22 mouse cellular contexts compared by ENCODE assay signal in the genomic region with DNA sequence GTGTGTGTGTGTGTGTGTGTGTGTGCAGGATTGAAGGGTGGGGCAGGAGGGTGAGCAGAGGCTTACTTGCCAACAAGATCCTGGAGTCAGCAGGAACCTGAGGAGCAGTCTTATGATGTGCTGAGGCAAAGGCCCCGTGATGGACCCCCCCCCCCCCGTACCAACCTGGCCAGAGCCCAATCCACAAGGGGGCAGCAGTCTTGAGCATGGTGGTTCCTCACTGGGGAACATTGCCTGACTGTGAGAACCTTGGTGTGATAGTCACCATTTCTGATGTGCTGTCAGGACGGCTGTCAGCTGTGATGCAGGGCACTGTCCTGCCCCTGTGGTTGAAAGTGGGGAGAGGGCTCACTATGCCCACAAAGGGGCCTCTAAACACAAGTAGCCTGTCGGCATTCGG.
A peak's percentile ranks its signal among the peaks of the same experiment; 100 is the strongest.
DNase-seq lines count a peak whose midpoint lies in the region; ATAC-seq and TF ChIP-seq lines count a peak whose summit lies in the region.
"Had no signal": no experiment of that assay in that cellular context is flagged by ENCODE, and none has a peak within 500 bp of the region (broad histone marks: within the 10 kb centered on the region; RNA-seq: fewer than 3 reads in every experiment).

No protein-coding gene starts in this region.

- H3K27ac ChIP-seq in heart, embryonic 14.5 days (replicated peaks in 1 of 2; ENCODE audit: control insufficient read depth in 1 of 2, insufficient read depth in 1 of 2, low read depth in 2 of 2, low read length in 2 of 2): no peak overlapping the region
- no peak overlapping the region for H3K27ac ChIP-seq in lung, embryonic 14.5 days (ENCODE audit: low read depth)
- no peak overlapping the region for H3K27ac ChIP-seq in CH12.LX (ENCODE audit: insufficient read depth, low read depth)
- H3K27ac ChIP-seq: embryonic facial prominence, embryonic 13.5 days; heart, embryonic 15.5 days; hindbrain, embryonic 10.5 days; intestine, embryonic 15.5 days; layer of hippocampus, adult 2 months; liver, embryonic 15.5 days; midbrain, embryonic 12.5 days had no signal

- H3K36me3 ChIP-seq in heart, embryonic 14.5 days (ENCODE audit: control insufficient read depth, insufficient read depth, low read length): no peaks in the 10 kb centered on the region
- H3K36me3 ChIP-seq in lung, embryonic 14.5 days (ENCODE audit: insufficient read depth): no peaks in the 10 kb centered on the region
- H3K36me3 ChIP-seq in CH12.LX (replicated peaks in 1 of 2; ENCODE audit: control insufficient read depth in 1 of 2, insufficient read depth in 1 of 2, low read length in 1 of 2): no peaks in the 10 kb centered on the region
- H3K36me3 ChIP-seq: embryonic facial prominence, embryonic 13.5 days; G1E; heart, embryonic 15.5 days; hindbrain, embryonic 10.5 days; intestine, embryonic 15.5 days; liver, embryonic 15.5 days; midbrain, embryonic 12.5 days had no signal

- dilution Hi-C loops in CH12.LX (cut with MboI; ENCODE audit: extremely low pct_ligation_motif_present, extremely low pct_unique_long_range_greater_than_20kb, low sequenced_read_pairs): no loop called here

- no peak overlapping the region for H3K4me3 ChIP-seq in heart, embryonic 14.5 days (ENCODE audit: control insufficient read depth in 1 of 2, insufficient read depth in 1 of 2, low read depth in 1 of 2, low read length in 2 of 2)
- H3K4me3 ChIP-seq in lung, embryonic 14.5 days (ENCODE audit: low read depth, low read length): no peak overlapping the region
- no peak overlapping the region for H3K4me3 ChIP-seq in CH12.LX (replicated peaks in 1 of 3; ENCODE audit: low read depth in 2 of 3, low read length in 2 of 3, poor library complexity in 1 of 3)
- H3K4me3 ChIP-seq: embryonic facial prominence, embryonic 13.5 days; heart, embryonic 15.5 days; hindbrain, embryonic 10.5 days; intestine, embryonic 15.5 days; layer of hippocampus, adult 2 months; liver, embryonic 15.5 days; midbrain, embryonic 12.5 days; myocyte had no signal

- H3K4me1 ChIP-seq in heart, embryonic 14.5 days (ENCODE audit: control insufficient read depth in 2 of 2, insufficient read depth in 2 of 2, low read length in 2 of 2): no peaks in the 10 kb centered on the region
- no peaks in the 10 kb centered on the region for H3K4me1 ChIP-seq in lung, embryonic 14.5 days (ENCODE audit: insufficient read depth)
- H3K4me1 ChIP-seq in CH12.LX (ENCODE audit: control insufficient read depth in 1 of 2, insufficient read depth in 2 of 2): peaks cover 0 to 7% of the 10 kb centered on the region in 2 experiments; a peak in 2 of 4 replicates
- H3K4me1 ChIP-seq: heart, embryonic 15.5 days; hindbrain, embryonic 10.5 days; intestine, embryonic 15.5 days; liver, embryonic 15.5 days; midbrain, embryonic 12.5 days had no signal

- H3K9me3 ChIP-seq in heart, embryonic 14.5 days (ENCODE audit: control insufficient read depth, low read length): no peaks in the 10 kb centered on the region
- H3K9me3 ChIP-seq in lung, embryonic 14.5 days (ENCODE audit: low read depth, low read length): no peaks in the 10 kb centered on the region
- H3K9me3 ChIP-seq in CH12.LX (replicated peaks; ENCODE audit: low read length): no peaks in the 10 kb centered on the region
- H3K9me3 ChIP-seq: embryonic facial prominence, embryonic 13.5 days; G1E; heart, embryonic 15.5 days; hindbrain, embryonic 10.5 days; intestine, embryonic 15.5 days; liver, embryonic 15.5 days; midbrain, embryonic 12.5 days had no signal

- TF ChIP-seq CTCF in lung, embryonic 14.5 days (IDR thresholded peaks at IDR 0.05; ENCODE audit: low read depth): 0 out of 2 replicates have a peak, but pooled peaks have one; percentile 13
- TF ChIP-seq CTCF in CH12.LX (conservative IDR thresholded peaks at IDR 0.05 in 1 of 2, IDR thresholded peaks at IDR 0.05 in 1 of 2; ENCODE audit: low read depth in 2 of 2, low read length in 2 of 2): peak in 1 of 2 experiments; percentile 39; a peak in 1 of 4 replicates

- no peak for TF ChIP-seq EP300 in CH12.LX (IDR thresholded peaks at IDR 0.05; ENCODE audit: low read length)

- H3K27me3 ChIP-seq in heart, embryonic 14.5 days (ENCODE audit: control insufficient read depth, insufficient read depth, low read length): no peaks in the 10 kb centered on the region
- no peaks in the 10 kb centered on the region for H3K27me3 ChIP-seq in lung, embryonic 14.5 days (ENCODE audit: insufficient read depth, low read length)
- H3K27me3 ChIP-seq in CH12.LX (replicated peaks): no peaks in the 10 kb centered on the region
- H3K27me3 ChIP-seq: embryonic facial prominence, embryonic 13.5 days; heart, embryonic 15.5 days; intestine, embryonic 15.5 days; liver, embryonic 15.5 days; midbrain, embryonic 12.5 days had no signal

- 84% methylated on average over 5 of the region's 5 CpGs for WGBS in heart, embryonic 14.5 days
- WGBS in lung, embryonic 14.5 days: 79% methylated on average over 5 of the region's 5 CpGs

- in situ Hi-C loops in CH12.LX (cut with MboI; ENCODE audit: low pct_ligation_motif_present, low pct_unique_long_range_greater_than_20kb, low sequenced_read_pairs): no loop called here

- H3K79me2 ChIP-seq in CH12.LX (replicated peaks; ENCODE audit: control insufficient read depth, extremely low read depth, insufficient read depth, poor library complexity, severe bottlenecking): no peaks in the 10 kb centered on the region

- no peak; the same call in none of the 2 replicates for TF ChIP-seq RAD21 in CH12.LX (IDR thresholded peaks at IDR 0.05; ENCODE audit: low read depth, low read length)

- H3K9ac ChIP-seq in heart, embryonic 14.5 days (ENCODE audit: low read length): no peak overlapping the region
- no peak overlapping the region for H3K9ac ChIP-seq in lung, embryonic 14.5 days
- H3K9ac ChIP-seq in CH12.LX (ENCODE audit: insufficient read depth, low read depth): no peak overlapping the region
- H3K9ac ChIP-seq: embryonic facial prominence, embryonic 13.5 days; heart, embryonic 15.5 days; intestine, embryonic 15.5 days; liver, embryonic 15.5 days; midbrain, embryonic 12.5 days had no signal

- DNase-seq in heart, adult 18-20 months: no peak
- DNase-seq in lung, embryonic 14.5 days: no peak
- no peak for DNase-seq in lung, postnatal 4 days
- DNase-seq in CH12.LX (ENCODE audit: extremely low read depth): peak; percentile 14
- DNase-seq in induced T-regulatory cell, adult 2 months (ENCODE audit: low read depth): peak; percentile 46
- DNase-seq in retina, embryonic 14.5 days (ENCODE audit: low spot score): no peak
- DNase-seq: adrenal gland, adult 2 months; cerebellum, adult 11-12 months; kidney, postnatal 10 days; left cerebral cortex, postnatal 4 days; lung, postnatal 36 days had no signal

- H3K4me2 ChIP-seq in heart, embryonic 14.5 days (ENCODE audit: low read length): no peak overlapping the region
- no peak overlapping the region for H3K4me2 ChIP-seq in lung, embryonic 14.5 days
- H3K4me2 ChIP-seq in CH12.LX (ENCODE audit: insufficient read depth, low read depth, poor library complexity, severe bottlenecking): no peak overlapping the region
- H3K4me2 ChIP-seq: embryonic facial prominence, embryonic 13.5 days; heart, embryonic 15.5 days; intestine, embryonic 15.5 days; liver, embryonic 15.5 days; midbrain, embryonic 12.5 days had no signal

- TF ChIP-seq POLR2A in CH12.LX (IDR thresholded peaks at IDR 0.05; ENCODE audit: low read depth, low read length): no peak

- ATAC-seq in heart, embryonic 14.5 days (ENCODE audit: insufficient number of reproducible peaks, insufficient read depth, low FRiP score, low read depth): 0 out of 2 replicates have a peak, but pooled peaks have one; percentile 43
- no peak for ATAC-seq in lung, embryonic 14.5 days (ENCODE audit: insufficient read depth)
- ATAC-seq: forebrain, embryonic 16.5 days; intestine, embryonic 15.5 days had no signal

TF ChIP-seq in CH12.LX, 34 proteins besides CTCF, POLR2A, EP300 and RAD21:
- TF ChIP-seq E2F4 (IDR thresholded peaks at IDR 0.05; ENCODE audit: insufficient replicate concordance, low read depth, low read length): no peak
- no peak for TF ChIP-seq MYC (IDR thresholded peaks at IDR 0.05; ENCODE audit: low read depth, low read length)
- peak; percentile 37; the same call in 1 of the 2 replicates for TF ChIP-seq SMC3 (IDR thresholded peaks at IDR 0.05; ENCODE audit: low read depth, low read length)
- no peak for TF ChIP-seq POLR2AphosphoS2 (IDR thresholded peaks at IDR 0.05; ENCODE audit: low read depth, low read length)
- no peak for TF ChIP-seq CHD2 (IDR thresholded peaks at IDR 0.05; ENCODE audit: low read length)
- no peak for TF ChIP-seq BHLHE40 (IDR thresholded peaks at IDR 0.05; ENCODE audit: low read depth, low read length)
- no peak for TF ChIP-seq JUND (conservative IDR thresholded peaks at IDR 0.05; ENCODE audit: low read depth, low read length)

Comparison
In these comparisons a context has a peak if more than half of its experiments do, and no peak if none do; other contexts are left out.
1. DNase-seq: peak in CH12.LX (single experiment) and induced T-regulatory cell, adult 2 months (single experiment); none in heart, adult 18-20 months (0 of 2), lung, embryonic 14.5 days (single experiment), lung, postnatal 4 days (0 of 2) and retina, embryonic 14.5 days (single experiment).